Mouse (Mus musculus) T-helper 2 cell (primary cell): Measurements from ENCODE around the gene Ddx50.

Experiments
- in situ Hi-C: fragments of 300-600 bp; cut with MboI, MseI; formaldehyde crosslinking; loops from one replicate; pipeline ENCODE4 v1.15.1; 2025; ENCODE audit warnings: high pct_unique_total_duplicates

Gene Ddx50

GRCm38 (mm10) chr10:62601053-62601791 is 49.8 kb downstream of the Ddx50 start:
- in situ Hi-C loops = no loop called here

GRCm38 (mm10) chr10:62600056-62600455 is 51.0 kb downstream of the Ddx50 start:
- in situ Hi-C loops = no loop called here

GRCm38 (mm10) chr10:62599311-62599710 is 51.7 kb downstream of the Ddx50 start:
- in situ Hi-C loops = loop anchor here (10.0 kb wide), 1 partner anchor 45 kb away; no protein-coding TSS in a partner anchor

- in situ Hi-C loops = loop anchor here (10.0 kb wide), 1 partner anchor 52 kb away; no protein-coding TSS in a partner anchor
Observed at GRCm38 (mm10) chr10:62592496-62592895, 58.5 kb downstream of the Ddx50 start.

- in situ Hi-C loops = loop anchor here (10.0 kb wide), 1 partner anchor 55 kb away; no protein-coding TSS in a partner anchor
Observed at GRCm38 (mm10) chr10:62590200-62590599, 60.8 kb downstream of the Ddx50 start.

- in situ Hi-C loops = no loop called here
Observed at GRCm38 (mm10) chr10:62588616-62589015, 62.4 kb downstream of the Ddx50 start.

- in situ Hi-C loops = no loop called here
Observed at GRCm38 (mm10) chr10:62583245-62583644, 67.8 kb downstream of the Ddx50 start.

- in situ Hi-C loops = no loop called here
Observed at GRCm38 (mm10) chr10:62582701-62583100, 68.3 kb downstream of the Ddx50 start.

- in situ Hi-C loops = no loop called here
Observed at GRCm38 (mm10) chr10:62582263-62582662, 68.8 kb downstream of the Ddx50 start.

- in situ Hi-C loops = loop anchor here (5.0 kb wide), 1 partner anchor 82 kb away; no protein-coding TSS in a partner anchor
Observed at GRCm38 (mm10) chr10:62579129-62579528, 71.9 kb downstream of the Ddx50 start.

- in situ Hi-C loops = loop anchor here (5.0 kb wide), 1 partner anchor 81 kb away; no protein-coding TSS in a partner anchor
Observed at GRCm38 (mm10) chr10:62578338-62579100, 72.5 kb downstream of the Ddx50 start, which contains the start of gene Kif1bp. Gene Kif1bp, minus strand, starts transcription at chr10:62578457.

- in situ Hi-C loops = loop anchor here (5.0 kb wide), 1 partner anchor 81 kb away; no protein-coding TSS in a partner anchor
Observed at GRCm38 (mm10) chr10:62577673-62578337, 73.2 kb downstream of the Ddx50 start.

GRCm38 (mm10) chr10:62575001-62575400 is 76.0 kb downstream of the Ddx50 start:
- in situ Hi-C loops = loop anchor here (5.0 kb wide), 1 partner anchor 78 kb away; no protein-coding TSS in a partner anchor

- in situ Hi-C loops = no loop called here
Observed at GRCm38 (mm10) chr10:62570126-62570871, 80.7 kb downstream of the Ddx50 start.

GRCm38 (mm10) chr10:62568861-62569260 is 82.2 kb downstream of the Ddx50 start:
- in situ Hi-C loops = no loop called here
